19 mouse cellular contexts compared by ENCODE assay signal in the genomic region with DNA sequence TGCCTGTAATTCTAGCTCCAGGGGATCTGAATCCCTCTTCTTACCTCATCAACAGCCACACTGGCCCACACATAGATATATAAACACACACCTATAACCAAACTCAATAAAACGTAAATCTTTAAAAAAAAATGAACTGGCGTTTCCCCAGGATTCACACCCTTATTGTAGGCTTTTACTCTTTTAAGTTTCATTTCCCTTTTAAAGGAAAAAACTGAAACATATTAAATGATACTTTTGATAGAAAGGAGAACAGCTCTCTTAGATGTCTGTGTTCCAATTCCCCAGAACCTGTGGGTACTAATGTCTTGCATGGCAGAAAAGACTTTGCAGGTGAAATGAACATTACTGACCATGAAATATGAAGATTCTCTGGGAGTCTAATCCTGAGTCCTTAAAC. TPM values are rescaled to one million over a fixed set of nuclear protein-coding genes. Genes with fewer than 3 reads are reported as not detected.
DNase-seq lines count a peak whose midpoint lies in the region; ATAC-seq lines count a peak whose summit lies in the region.
"Had no signal": no experiment of that assay in that cellular context is flagged by ENCODE, and none has a peak within 500 bp of the region (broad histone marks: within the 10 kb centered on the region; RNA-seq: fewer than 3 reads in every experiment).

No protein-coding gene starts in this region.

- DNase-seq in heart, adult 8-10 months (ENCODE audit: low spot score): no peak
- DNase-seq in layer of hippocampus, adult 8-10 months (ENCODE audit: low spot score in 2 of 2): no peak
- DNase-seq in cerebellum, postnatal 4 days (ENCODE audit: low spot score in 2 of 2): no peak
- DNase-seq: adrenal gland, adult 2 months; adrenal gland, adult 8-10 months; adrenal gland, postnatal 10 days; adrenal gland, postnatal 14 days; adrenal gland, postnatal 25 days; adrenal gland, postnatal 36 days; B cell, adult 2 months; cerebellum, adult 11 months; cerebellum, adult 11-12 months; cerebellum, adult 18-20 months had no signal

- peak; percentile 46; the same call in 1 of the 2 replicates for ATAC-seq in common myeloid progenitor, adult 5-6 weeks (replicated peaks; ENCODE audit: low read depth, poor library complexity, severe bottlenecking)
- peak; percentile 51 for ATAC-seq in granulocyte monocyte progenitor cell, adult 5-6 weeks (replicated peaks; ENCODE audit: poor library complexity, severe bottlenecking)
- ATAC-seq in megakaryocyte, adult 5-6 weeks (ENCODE audit: poor library complexity, severe bottlenecking): peak; percentile 74
- ATAC-seq: activated CD4-positive, CD25-positive, alpha-beta regulatory T cell, adult 4 months; CD4-positive, CD25-positive, alpha-beta regulatory T cell, adult 4 months; Patski had no signal

RNA-seq across cellular contexts. Expression of a gene that starts 13.2 kb away (rescaled TPM):
- 730 and 786 TPM in 2 replicates for total RNA-seq in common myeloid progenitor, adult 5-6 weeks (2017)
- 580 and 661 TPM in 2 replicates for total RNA-seq in granulocyte monocyte progenitor cell, adult 5-6 weeks (2014; fragmentation: Nextera tagmentation)
- 553 and 618 TPM in 2 replicates for total RNA-seq in granulocyte monocyte progenitor cell, adult 5-6 weeks (2017)
- total RNA-seq in megakaryocyte, adult 5-6 weeks (2015): 418 and 446 TPM in 2 replicates
- 321 and 398 TPM in 2 replicates for total RNA-seq in megakaryocyte, adult 5-6 weeks (2017)
- 100 to 1,000 TPM; 147 to 166 (median 155) TPM for total RNA-seq in heart, adult 8-10 months (2022)
- 100 to 1,000 TPM; 391 to 465 (median 433) TPM for total RNA-seq in layer of hippocampus, adult 8-10 months (2022)

RNA-seq across cellular contexts. Expression of a gene that starts 31.9 kb away (rescaled TPM):
- total RNA-seq in common myeloid progenitor, adult 5-6 weeks (2017): 206 and 305 TPM in 2 replicates
- 131 and 163 TPM in 2 replicates for total RNA-seq in granulocyte monocyte progenitor cell, adult 5-6 weeks (2014; fragmentation: Nextera tagmentation)
- total RNA-seq in granulocyte monocyte progenitor cell, adult 5-6 weeks (2017): 142 and 153 TPM in 2 replicates
- 163 and 174 TPM in 2 replicates for total RNA-seq in megakaryocyte, adult 5-6 weeks (2015)
- total RNA-seq in megakaryocyte, adult 5-6 weeks (2017): 137 and 158 TPM in 2 replicates
- 100 to 1,000 TPM in 2 of 4 experiments, 10 to 100 TPM in 2; 90.6 to 125 (median 103) TPM for total RNA-seq in heart, adult 8-10 months (2022)
- total RNA-seq in layer of hippocampus, adult 8-10 months (2022): 10 to 100 TPM; 28.6 to 37.8 (median 30.5) TPM

RNA-seq across cellular contexts. Expression of a gene that starts 55.1 kb away (rescaled TPM):
- total RNA-seq in common myeloid progenitor, adult 5-6 weeks (2017): 3.0 and 3.2 TPM in 2 replicates
- total RNA-seq in granulocyte monocyte progenitor cell, adult 5-6 weeks (2014; fragmentation: Nextera tagmentation): 3.1 TPM in 2 replicates
- total RNA-seq in granulocyte monocyte progenitor cell, adult 5-6 weeks (2017): 2.3 and 4.0 TPM in 2 replicates
- total RNA-seq in megakaryocyte, adult 5-6 weeks (2015): 0.80 and 1.2 TPM in 2 replicates
- total RNA-seq in megakaryocyte, adult 5-6 weeks (2017): 2.0 and 2.8 TPM in 2 replicates
- total RNA-seq in heart, adult 8-10 months (2022): 100 to 1,000 TPM; 103 to 117 (median 111) TPM
- total RNA-seq in layer of hippocampus, adult 8-10 months (2022): 10 to 100 TPM; 11.3 to 12.4 (median 11.5) TPM

Comparison
In these comparisons a context has a peak if more than half of its experiments do, and no peak if none do; other contexts are left out.
1. RNA of a gene that starts 55.1 kb away (total RNA-seq): 103 to 117 TPM in heart, adult 8-10 months; 11.3 to 12.4 TPM in layer of hippocampus, adult 8-10 months, 2.3 to 4.0 TPM in granulocyte monocyte progenitor cell, adult 5-6 weeks, 3.0 to 3.2 TPM in common myeloid progenitor, adult 5-6 weeks and 0.80 to 2.8 TPM in megakaryocyte, adult 5-6 weeks; every median in the first group is over 4 times any median in the second.
2. Peak in every context shown above with its lines, with median percentiles within 50 percentile points of each other: ATAC-seq.